Mouse (Mus musculus) kidney, adult 2 months (tissue): ENCODE measurements at regions not wholly inside any gene's neighbourhood (a gene's known extent, or its start where the extent isn't known, plus 50 kb on each side); places are given as distances from the start of the nearest gene placed in this dataset.

Source experiments
- CTCF ChIP-seq: fragments of 200-500 bp; conservative IDR thresholded peaks from 2 replicates; pipeline ENCODE4 v1.5.1; 2011; ENCODE audit warnings: low read depth, mild to moderate bottlenecking, control low read depth, low read length, moderate library complexity, mixed read lengths; ENCODE audit not compliant: insufficient read depth, insufficient read length
- POLR2A ChIP-seq: fragments of 200-500 bp; IDR thresholded peaks from one replicate; pipeline ENCODE4 v1.6.1; 2011; ENCODE audit warnings: low read depth, low read length, control low read depth

GRCm38 (mm10) chr8:128148351-128148942 is 210.0 kb upstream of the Nrp1 start:
- TF ChIP-seq POLR2A: no peak
- no peak for TF ChIP-seq CTCF
